Mouse (Mus musculus) heart, adult 18-20 months (tissue): Measurements from ENCODE around the gene Tspan9. TPM values are rescaled to one million over a fixed set of nuclear protein-coding genes. Genes with fewer than 3 reads are reported as not detected.

Source experiments
- DNase-seq, 2 experiments: peaks; one replicate each; pipeline ENCODE4 v3.0.0; 2021 to 2022; ENCODE audit warnings: mixed read lengths in 1 of 2
- total RNA-seq, 2 experiments: library from RNA; stranded (reverse); gene quantifications; 2 replicates each; pipeline ENCODE4 v1.2.3; 2021

Tspan9 gene
- total RNA-seq, 2 experiments from 2014 or later, result 83.1 to 104 TPM

GRCm38 (mm10) chr6:127980381-127981045 lies 162.9 kb downstream of the Tspan9 start:
- no peak for DNase-seq

GRCm38 (mm10) chr6:127979831-127980230 lies 163.6 kb downstream of the Tspan9 start:
- no peak for DNase-seq

GRCm38 (mm10) chr6:127978941-127979340 lies 164.5 kb downstream of the Tspan9 start:
- no peak for DNase-seq

DNA sequence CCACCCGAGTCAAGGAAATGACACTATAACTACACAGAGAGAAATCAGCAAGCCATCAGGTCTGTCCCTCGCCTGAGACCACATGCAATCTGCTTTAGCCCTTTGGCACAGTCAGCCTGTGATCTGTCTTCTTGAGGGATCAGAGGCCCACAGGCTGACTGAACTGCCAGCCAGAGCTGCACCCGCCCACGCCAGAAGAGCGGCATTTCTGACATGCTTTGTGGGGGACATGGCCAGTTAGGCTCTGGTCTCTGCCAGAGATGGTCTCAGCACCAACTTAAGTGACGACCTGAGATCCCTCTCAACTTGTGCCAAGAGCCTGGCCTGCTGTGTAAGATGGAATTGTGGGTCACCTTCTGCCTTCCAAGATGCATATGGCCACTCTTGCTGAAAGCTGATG lies 166.7 kb downstream of the Tspan9 start:
- no peak for DNase-seq

DNA sequence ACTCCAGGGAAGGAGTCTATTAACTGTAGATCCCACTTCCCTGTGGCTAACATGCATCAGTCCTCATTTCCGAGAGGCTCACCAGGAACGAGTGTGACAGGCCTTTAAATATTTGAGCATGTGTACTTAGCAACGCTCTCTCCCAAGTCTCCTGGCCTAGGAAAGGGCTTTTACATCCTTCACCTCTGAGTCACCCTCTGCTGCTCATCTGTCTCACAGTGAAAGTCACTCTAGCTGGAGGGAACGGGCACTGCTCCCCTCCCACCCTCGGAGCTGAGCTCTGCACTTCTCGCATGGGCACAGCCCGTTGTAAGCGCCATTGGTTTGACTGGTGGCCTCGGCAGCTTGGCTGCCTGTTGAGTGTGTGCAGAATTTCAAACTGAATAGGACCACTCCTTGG lies 169.4 kb downstream of the Tspan9 start:
- no peak for DNase-seq

DNA sequence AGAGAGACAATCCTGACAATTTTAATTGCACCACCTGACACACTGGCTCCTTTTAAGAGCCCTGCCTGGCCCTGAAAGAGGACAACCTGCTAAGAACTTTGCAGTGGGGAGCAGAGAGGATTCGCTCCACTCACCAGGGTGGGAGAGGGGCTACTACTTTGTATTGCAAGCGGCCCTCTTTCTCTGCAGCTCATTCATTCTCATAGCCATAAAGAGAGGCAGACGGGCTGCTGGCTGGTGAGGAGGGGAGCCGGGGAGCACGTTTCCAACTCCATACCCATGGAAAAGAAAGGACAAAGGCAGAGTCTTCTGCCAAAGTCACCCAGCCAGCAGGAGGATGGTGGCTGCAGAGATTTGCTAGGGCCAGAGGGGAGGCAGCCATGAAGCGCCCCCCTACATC lies 169.8 kb downstream of the Tspan9 start:
- DNase-seq, result no peak

GRCm38 (mm10) chr6:127971931-127972330 lies 171.5 kb downstream of the Tspan9 start:
- no peak for DNase-seq

- DNase-seq, result no peak
Measured at GRCm38 (mm10) chr6:127970848-127971247, 172.5 kb downstream of the Tspan9 start.

DNA sequence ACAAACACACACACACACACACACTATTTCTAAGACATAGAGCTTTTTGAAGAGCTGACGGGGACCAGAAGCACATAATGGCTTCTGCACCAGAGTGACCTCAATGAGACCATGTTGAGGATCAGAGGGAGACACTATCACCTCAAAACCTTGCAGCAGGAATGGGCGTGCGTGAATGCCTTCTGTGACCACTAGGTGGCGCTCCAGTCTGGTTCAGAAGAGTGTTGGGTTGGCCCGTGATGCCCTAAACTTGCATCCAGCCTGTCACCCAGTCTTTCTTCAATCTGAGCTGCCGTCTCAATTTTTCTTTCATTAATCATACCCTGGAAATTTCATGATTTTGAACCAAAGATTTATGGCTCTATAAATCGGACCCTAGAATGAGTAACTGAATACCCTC lies 173.3 kb downstream of the Tspan9 start:
- peak; percentile 68 to 88 for DNase-seq

DNA sequence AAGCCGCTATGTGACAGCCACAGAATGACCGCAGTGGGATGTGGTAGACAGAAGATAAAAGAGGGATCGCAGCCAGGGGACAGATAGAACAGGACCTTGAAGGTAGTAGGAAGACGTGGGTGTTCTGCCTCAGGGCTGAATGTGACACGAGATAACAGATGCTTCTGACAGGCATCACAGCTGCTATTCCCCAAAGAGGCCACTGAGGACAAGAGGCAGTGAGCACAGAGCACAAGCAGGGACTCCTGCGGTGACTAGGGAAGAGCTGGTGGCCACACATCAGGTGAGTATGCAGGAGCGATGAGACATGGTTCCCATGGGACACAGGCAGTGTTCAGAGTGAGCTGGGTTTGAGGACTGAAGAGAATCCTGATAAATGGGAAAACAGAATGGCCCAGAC lies 173.7 kb downstream of the Tspan9 start:
- DNase-seq, result no peak

- DNase-seq, result no peak
Measured at GRCm38 (mm10) chr6:127965497-127965896, 177.9 kb downstream of the Tspan9 start.

DNA sequence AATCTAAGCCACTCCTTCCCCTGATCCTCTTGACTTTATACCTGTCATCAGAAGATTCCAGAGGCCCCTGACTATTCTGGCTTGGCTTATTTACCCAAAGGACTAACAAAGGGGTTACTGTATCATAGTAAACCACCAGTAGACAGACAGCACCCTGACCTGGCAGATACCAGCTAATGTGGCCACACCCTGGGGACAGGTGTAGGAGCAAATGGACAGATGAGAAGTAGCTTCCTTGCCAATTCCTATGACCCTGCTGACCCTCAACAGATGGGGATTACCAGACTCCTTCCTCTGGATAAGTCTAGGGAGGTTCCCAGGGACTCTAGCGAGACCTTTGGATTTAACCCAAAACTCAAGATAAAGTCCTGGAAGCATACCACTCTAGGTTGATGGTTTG lies 183.2 kb downstream of the Tspan9 start:
- DNase-seq, result no peak

- no peak for DNase-seq
Measured at GRCm38 (mm10) chr6:127956172-127956571, 187.2 kb downstream of the Tspan9 start.

DNA sequence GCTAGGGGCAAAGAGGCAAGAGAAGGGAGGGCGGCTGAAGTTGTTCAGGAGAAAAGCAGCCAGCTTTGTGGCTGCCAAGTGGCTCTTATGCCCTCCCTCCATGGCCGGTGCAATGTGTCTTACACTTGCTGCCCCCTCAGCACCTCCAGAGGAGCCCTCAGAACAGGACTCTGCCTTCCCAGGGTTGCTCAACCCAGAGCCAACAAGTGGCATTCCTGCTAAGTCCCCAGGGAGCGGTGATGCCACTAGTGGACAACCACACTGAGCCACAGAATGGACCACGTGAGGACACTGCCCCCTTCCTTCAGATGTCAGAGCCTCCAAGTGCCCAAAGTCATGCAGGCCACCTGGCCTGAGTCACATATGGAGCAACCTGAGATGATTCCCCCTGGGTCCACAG lies 190.3 kb downstream of the Tspan9 start:
- no peak for DNase-seq

DNA sequence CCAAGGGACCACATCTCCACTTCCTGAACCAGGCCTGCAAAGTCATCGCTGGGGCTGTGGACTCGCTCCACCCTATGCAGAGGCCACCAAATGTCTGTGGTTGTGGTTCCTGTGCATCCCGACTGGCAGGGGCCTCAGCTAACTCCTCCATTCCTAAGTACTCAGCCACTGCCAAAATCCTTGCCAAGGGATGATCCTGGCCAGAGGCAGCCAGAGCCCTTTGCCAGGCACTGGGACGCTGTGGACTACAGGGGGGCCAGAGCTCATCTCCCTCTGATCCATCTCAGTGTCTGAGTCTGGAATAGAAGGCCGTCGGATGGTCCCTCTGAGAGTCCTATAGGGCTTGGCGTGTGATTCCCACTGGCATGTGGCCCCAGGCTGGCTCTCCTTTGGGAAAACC lies 193.5 kb downstream of the Tspan9 start:
- DNase-seq, result no peak

DNA sequence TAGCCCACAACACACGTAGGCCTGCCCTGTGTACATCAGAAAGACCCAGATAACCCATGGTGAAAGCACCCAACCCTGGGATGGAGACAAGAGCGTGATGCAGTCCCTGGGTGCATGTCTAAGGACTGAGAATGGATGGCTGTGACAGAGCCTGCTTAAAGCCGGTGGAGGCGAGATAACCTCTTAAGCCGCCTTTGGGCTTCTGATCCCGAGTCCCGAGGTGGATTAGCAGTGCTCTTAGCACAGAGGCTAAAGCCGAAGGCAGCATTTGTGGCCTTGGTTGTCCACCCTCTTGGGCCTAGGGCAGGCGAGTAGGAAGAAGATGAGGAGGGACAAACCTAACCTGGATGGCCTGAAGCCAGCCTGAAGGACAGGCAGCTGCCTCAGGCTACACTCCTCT lies 194.7 kb downstream of the Tspan9 start:
- no peak for DNase-seq

DNA sequence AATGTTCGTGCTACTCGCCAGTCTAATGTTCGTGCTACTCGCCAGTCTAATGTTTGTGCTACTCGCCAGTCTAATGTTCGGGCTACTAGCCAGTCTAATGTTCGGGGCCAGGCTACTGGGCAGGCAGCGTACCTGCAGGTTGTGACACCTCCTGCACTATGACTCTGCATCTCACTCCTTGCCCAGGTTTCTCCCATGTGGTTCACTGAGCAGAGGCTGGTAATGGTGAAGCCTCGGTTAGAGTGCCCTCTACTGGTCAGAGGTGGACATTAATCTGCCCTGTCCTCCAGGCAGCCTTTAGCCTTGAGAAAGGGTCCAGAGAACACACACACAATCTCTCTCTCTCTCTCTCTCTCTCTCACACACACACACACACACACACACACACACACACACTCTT lies 197.7 kb downstream of the Tspan9 start:
- peak; percentile 52 to 81 for DNase-seq

GRCm38 (mm10) chr6:127942421-127942820 lies 201.0 kb downstream of the Tspan9 start:
- DNase-seq, result no peak

DNA sequence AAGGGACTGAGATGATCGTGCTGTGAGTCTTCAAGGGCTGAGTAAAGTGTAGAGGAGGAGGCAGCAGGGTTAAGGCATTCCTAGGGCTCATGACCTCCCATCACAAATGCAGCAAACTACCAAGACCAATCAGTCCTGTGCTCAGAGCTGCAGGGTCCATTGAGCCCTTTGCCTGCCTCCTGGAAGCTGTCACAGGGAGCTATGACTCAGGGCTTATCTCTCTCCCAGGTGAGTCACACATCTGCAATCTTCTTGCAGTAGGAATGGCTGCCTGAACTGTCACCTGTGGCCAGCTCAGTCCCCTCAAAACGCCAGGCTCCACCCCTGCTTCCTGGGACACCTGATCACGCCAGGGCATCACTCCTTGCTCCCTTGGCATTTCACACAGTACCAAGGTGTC lies 208.3 kb downstream of the Tspan9 start:
- no peak for DNase-seq

DNA sequence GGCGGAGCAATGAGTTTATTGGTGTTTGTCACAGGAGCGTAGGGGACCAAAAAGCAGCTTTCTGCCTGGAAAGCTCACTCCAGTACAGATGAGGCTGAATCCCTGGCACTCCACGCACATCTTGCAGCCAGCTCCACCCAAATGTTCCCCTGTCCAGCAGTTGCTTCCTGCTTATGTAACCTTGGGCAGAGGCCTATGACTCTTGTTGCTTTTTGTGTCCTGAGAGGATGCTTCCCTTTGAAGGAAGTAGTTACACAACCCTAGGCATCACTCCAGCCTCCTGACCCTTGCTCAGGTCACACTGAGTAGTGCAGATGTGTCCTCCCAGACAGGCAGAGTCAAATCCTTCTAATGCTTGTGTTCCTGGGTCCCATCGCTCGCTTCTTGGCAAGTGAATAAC lies 209.6 kb downstream of the Tspan9 start:
- DNase-seq, result peak; percentile 33 to 54

- peak; percentile 24 to 58 for DNase-seq
Measured at GRCm38 (mm10) chr6:127932697-127933096, 210.7 kb downstream of the Tspan9 start.

- DNase-seq, result no peak
Measured at GRCm38 (mm10) chr6:127928682-127929081, 214.7 kb downstream of the Tspan9 start.

GRCm38 (mm10) chr6:127925915-127926314 lies 217.5 kb downstream of the Tspan9 start:
- DNase-seq, result peak in 1 of 2 experiments; percentile 10

DNA sequence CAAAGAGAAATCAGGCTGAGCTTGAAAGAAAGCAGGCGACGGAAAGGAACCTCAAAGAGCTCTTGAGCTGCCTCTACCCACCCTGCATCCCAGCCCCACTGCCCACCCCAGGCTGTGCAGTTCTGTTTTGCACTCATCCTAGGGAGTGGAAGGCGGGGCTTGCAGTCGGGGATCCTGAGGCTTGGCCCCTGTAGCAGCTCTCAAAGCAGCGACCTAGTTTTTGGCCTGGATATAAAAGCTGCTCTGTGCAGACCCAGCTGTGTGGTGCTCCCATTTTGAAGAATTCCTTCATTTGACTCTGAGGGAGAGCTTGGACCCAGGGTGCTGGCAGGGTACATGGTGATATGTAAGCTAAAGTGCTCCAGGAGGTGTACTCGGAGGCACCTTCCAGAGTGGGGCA lies 218.6 kb downstream of the Tspan9 start:
- DNase-seq, result no peak

GRCm38 (mm10) chr6:127923296-127923695 lies 220.1 kb downstream of the Tspan9 start:
- no peak for DNase-seq
